Mouse (Mus musculus) inflammation-experienced regulatory T-cells, adult 6 months (primary cell): ENCODE measurements around the gene Gm11037. TPM values are rescaled to one million over a fixed set of nuclear protein-coding genes. Genes with fewer than 3 reads are reported as not detected.

Experiments used
- ATAC-seq: one replicate; pipeline ENCODE4 v1.8.0; 2017
- polyA plus RNA-seq, 3 experiments: library from polyadenylated mRNA; unstranded; fragments of 100-300 nt; shearing (Covaris generic); gene quantifications; one replicate each; pipeline ENCODE4 v1.2.1; 2017

Gm11037 gene
- polyA plus RNA-seq, 3 experiments from 2014 or later: not detected

DNA sequence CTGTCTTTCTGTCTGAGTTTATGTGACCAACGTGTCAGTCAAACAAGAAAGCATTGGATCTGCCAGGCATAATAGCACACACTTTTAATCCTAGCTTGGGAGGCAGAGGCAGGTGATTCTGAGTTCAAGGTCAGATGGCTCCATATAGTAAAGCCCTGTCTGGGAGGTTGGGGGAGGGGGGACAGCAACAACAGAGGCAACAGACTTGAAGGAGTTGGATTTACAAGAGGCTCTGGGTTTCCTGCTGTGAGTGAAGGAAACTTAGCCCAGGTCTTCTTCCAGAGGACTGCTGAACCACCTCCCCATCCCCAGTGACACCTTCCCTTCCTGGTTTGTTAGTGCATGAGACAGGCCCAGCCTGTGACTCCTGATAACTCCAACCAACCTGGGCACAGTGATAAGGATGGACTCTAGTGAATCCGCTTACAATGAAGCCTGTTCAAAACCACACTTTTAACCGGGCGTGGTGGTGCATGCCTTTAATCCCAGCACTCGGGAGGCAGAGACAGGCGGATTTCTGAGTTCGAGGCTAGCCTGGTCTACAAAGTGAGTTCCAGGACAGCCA lies 19.0 kb downstream of the Gm11037 start:
- no peak for ATAC-seq

DNA sequence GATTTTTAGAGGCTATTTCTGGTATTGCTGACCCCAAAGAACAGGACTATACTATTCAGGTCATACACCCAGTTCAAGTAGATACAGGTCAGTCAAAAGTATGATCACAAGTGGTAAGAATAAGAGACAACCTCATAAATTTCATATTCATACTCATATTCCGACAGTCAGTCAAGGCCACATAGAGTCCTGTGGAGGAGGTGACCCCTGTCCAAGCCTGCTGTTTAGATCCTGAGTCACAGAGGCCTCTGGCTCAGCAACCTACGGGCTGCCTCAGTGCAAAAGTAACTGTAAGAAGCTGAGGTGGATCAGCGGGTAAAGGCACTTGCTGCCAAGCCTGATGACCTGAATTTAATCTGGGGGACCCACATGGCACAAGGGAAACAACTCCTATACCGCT lies 20.7 kb downstream of the Gm11037 start:
- ATAC-seq: no peak

- no peak for ATAC-seq
Measured at GRCm38 (mm10) chr2:131156987-131157386, 23.7 kb downstream of the Gm11037 start.

- peak; percentile 25 for ATAC-seq
Measured at GRCm38 (mm10) chr2:131159491-131159910, 26.2 kb downstream of the Gm11037 start.

DNA sequence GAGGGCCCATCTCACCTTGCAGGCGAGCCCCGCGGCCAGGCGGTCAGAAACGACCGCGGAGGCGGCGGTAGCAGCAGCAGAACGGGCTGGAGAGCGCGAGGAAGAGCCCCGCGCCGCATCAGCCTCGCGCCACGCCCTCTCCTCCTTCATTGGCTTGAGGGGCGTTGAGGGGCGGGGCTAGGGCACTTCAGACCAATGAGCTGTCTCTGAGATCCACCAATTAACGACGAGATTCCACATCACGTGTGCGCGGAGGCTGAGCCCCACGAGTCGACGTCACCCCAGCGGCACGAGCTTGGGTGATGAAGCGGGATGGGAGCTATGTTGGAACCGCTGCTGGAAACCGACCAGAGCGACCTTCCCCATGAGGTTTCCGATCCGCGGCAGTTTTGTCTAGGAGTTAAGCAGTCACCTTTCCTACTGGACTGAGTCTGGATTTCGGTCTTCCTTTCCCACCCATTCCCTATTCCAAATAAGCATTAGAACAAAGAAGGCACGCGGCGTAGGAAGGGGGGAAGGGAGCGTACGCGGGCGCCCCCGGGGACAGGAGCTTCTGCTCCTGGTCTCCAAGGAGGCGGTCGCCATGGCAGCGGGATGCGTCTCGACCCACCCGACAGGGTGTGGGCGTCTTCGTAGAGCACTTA lies 26.8 kb downstream of the Gm11037 start, which contains the start of gene 1700037H04Rik:
Gene 1700037H04Rik, minus strand, starts transcription at position 144 of the 644 bp plus-strand sequence.
- peak; percentile 98 for ATAC-seq

DNA sequence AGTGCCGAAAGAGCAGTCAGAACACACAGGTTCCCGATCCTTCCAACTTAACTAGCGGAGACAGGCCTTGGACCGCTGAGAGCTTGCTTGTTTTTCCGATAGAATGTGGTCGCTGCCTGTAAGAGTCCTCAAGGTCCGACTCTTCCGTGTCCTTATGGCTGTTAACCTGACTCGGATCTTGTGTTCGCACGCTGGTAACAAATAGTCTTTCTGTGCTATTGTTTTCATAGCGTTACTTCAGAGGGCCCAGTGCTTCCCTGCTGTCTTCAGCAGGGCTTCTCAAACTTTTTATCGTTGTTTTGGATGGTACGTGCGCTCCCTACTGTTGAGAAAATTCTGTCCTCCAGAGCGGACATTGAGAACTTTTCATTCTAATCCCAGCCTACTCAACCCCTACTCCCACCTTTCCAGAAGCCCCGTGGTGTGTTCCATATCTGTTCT lies 27.4 kb downstream of the Gm11037 start:
- peak; percentile 6 for ATAC-seq

DNA sequence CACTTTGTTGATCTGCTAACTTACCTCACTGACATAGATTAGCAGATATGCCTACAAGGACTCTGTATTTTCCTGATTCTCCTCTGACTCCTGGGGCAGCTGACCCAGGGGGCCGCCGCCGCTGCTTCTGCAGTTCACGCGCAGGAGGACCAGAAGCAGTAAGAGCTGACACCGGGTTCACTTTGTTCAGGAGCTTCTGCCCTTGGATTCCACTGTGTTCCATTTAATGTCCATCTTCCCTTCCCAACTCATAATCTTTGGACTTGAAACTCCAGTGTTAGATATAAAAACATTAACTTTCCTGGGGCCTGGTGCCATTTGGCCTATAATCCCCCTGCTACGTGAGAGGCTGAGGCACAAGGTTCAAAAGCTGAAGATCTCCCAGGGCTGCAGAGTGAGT lies 30.6 kb downstream of the Gm11037 start:
- ATAC-seq: no peak

GRCm38 (mm10) chr2:131166172-131166571 lies 32.9 kb downstream of the Gm11037 start:
- ATAC-seq: no peak

GRCm38 (mm10) chr2:131167984-131168383 lies 34.7 kb downstream of the Gm11037 start:
- no peak for ATAC-seq

- no peak for ATAC-seq
Measured at GRCm38 (mm10) chr2:131168914-131169313, 35.6 kb downstream of the Gm11037 start.

- ATAC-seq: no peak
Measured at GRCm38 (mm10) chr2:131170936-131171335, 37.6 kb downstream of the Gm11037 start.

DNA sequence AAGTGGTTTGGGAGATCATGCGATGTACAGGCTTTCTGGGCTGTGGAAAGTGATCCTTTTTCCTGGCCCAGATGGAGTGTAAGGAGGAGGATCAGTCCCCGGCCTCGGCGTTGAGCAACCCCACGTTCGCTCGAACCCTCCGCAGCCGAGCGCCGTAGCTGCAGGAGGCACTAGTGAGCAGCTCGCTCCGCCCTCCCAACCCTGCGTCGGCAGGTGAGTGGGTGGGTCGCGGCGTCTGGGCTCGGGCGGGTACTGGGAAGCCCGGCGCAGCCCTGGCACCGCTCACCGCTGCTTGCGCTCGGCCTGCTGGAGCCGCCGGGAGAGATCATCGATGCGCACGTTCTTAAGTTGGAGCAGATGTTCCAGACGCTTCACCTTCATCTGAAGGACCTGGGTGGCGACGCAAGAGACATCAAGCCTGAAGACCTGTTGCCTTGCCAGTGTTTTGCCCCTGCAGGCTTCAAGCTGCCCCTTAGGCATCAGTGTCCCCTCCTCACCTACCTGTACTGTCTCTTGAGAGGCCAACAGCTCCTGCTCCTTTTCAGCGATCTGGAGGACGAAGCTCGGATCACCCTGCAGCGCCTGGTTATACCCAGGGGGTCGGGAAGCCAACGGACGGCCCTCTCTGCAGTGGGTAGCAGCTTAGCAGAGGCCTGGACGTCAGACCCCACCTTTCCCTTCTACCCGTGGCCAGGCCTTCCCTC lies 38.3 kb downstream of the Gm11037 start:
- ATAC-seq: no peak

GRCm38 (mm10) chr2:131172322-131172721 lies 39.0 kb downstream of the Gm11037 start:
- ATAC-seq: no peak

DNA sequence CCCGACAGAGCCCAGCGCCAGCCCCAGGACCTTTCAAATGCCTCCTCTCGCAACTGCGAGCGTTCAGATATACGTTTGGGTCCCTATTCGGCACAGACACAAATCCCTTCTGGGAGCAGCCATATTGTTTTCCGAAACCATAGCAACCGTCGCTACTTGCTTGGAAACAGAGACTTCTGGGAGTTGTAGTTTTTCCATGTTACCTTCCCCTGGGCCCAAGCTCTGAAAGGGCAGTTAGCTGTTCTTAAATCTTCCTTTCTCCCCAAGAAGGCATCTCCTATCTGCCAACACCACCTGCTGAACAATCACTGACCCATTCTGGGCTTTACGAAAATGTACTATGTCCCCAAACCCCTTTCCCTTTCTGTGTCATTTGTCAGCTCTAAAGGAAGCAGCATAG lies 41.4 kb downstream of the Gm11037 start:
- peak; percentile 91 for ATAC-seq

- ATAC-seq: no peak
Measured at GRCm38 (mm10) chr2:131175286-131175944, 42.1 kb downstream of the Gm11037 start.

DNA sequence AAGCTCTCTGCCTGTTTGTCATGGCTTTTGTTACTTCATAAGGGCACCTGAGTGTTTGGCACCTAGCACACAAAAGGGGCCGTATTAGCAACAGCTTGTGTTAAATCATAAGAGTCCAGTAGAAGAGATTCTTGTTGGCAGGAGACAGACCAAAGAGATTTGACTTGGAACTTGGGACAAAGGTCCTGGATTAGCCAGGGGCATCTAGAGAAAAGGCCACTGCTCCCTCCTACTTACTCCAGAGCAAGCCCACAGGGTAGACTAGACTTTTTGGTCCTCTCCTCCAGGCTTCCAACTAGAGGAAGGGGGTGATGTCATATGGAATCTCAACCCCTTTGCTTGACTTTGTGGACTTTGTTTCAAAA lies 42.6 kb downstream of the Gm11037 start:
- no peak for ATAC-seq

DNA sequence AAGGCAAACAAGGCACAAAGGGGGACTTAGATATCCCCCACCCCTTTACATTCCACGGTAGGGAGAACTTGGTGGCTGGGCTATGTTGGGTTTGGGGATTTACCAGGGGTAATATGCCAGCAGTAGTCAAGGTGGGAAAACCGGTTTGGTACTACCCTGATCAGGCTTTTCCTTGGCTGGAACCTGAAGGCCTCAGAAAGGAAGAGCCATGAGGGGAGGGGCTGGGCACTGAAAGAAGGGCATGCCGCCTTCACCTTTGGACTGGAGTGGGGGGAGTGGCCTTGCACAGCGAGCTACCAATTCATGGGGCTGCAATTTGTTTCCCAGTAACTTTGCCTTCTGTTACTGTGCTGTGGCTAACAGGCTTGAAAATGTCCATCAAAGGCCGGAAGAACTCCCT lies 43.2 kb downstream of the Gm11037 start:
- no peak for ATAC-seq

GRCm38 (mm10) chr2:131177932-131178331 lies 44.6 kb downstream of the Gm11037 start:
- no peak for ATAC-seq

DNA sequence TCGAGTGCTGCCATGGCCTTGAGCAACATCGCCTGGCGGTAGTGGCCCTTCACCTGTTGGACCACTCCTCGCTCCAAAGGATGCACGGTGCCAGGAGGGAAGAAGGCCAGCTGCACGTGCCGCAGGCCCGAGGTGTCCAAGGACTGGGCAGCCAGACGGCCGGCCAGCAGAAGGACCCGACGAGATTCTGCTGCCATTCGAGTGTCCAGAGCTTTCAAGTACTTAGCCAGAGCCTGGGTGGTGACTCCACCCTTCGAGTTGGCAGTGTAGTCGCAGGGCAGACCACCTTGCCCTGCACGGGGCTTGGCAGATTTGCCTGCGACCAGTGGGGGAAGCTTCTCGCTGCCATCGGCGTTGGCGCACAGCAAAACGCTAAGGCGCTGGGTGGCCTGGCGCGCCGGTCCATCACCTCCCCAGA lies 45.5 kb downstream of the Gm11037 start:
- no peak for ATAC-seq

GRCm38 (mm10) chr2:131179246-131179886 lies 46.1 kb downstream of the Gm11037 start:
- peak; percentile 32 for ATAC-seq

- ATAC-seq: peak; percentile 76
Measured at GRCm38 (mm10) chr2:131179990-131180587, 46.8 kb downstream of the Gm11037 start, which contains the start of gene Cenpb. Gene Cenpb (minus strand): TSS chr2:131180067.
